In the genomic region with DNA sequence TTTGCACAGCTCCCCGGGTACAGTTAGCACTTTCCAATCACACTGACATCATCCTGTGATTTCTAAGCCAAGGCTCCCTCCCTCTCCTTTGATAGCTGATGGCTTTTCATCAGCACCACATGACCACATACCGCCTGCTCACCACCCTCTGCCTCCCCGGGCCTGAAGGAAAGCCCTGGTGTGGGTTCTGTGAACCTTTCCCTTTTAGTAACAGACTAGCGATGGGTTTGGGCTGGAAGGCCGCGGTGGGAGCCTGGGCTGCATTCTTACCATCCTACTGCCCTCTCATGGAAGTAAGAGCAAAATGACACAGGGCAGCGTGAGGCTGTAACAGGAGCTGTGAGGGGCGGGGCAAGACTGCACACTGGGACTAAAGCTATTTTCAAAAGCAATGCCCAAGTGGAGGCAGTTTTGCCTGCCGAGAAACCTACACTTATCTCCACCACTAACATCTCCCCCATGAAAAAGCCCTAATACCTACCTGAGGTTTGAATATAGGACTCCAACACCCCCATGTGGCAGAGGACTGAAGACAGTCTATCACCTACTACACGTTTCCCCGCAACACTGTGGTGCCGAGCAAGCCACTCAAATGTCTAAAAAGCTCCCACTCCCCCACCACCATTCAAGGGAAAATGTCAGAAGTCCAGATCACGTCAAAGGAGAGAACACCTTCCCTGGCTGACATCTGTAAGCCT, we compare ENCODE assay signal across 8 mouse cellular contexts. TPM values are rescaled to one million over a fixed set of nuclear protein-coding genes. Genes with fewer than 3 reads are reported as not detected.
DNase-seq lines count a peak whose midpoint lies in the region; ATAC-seq lines count a peak whose summit lies in the region.

No protein-coding gene starts in this region.

- intact Hi-C loops in heart, postnatal 10 days (cut with DNase I): no loop called here

- peak; percentile 10 for DNase-seq in adrenal gland, adult 2 months
- no peak for DNase-seq in adrenal gland, postnatal 4 days (ENCODE audit: low spot score in 2 of 2)
- peak; percentile 7 for DNase-seq in ovary, adult 18-20 months (ENCODE audit: low spot score)
- DNase-seq in ovary, postnatal 10 days (ENCODE audit: low spot score): no peak
- DNase-seq in heart, postnatal 10 days: peak; percentile 25 to 41
- DNase-seq in layer of hippocampus, postnatal 14 days (ENCODE audit: low spot score in 2 of 2): peak; percentile 33 to 60
- DNase-seq in neural tube, embryonic 10.5 days (ENCODE audit: extremely low spot score, low spot score): peak; percentile 55

- no peak for ATAC-seq in granulocyte monocyte progenitor cell, adult 5-6 weeks (replicated peaks; ENCODE audit: poor library complexity, severe bottlenecking)

RNA-seq across cellular contexts. Expression of a gene that starts 29.9 kb away (rescaled TPM):
- 10 to 100 TPM; 15.0 to 18.8 TPM for total RNA-seq in adrenal gland, adult 2 months (2021)
- polyA plus RNA-seq in adrenal gland, adult 2 months (2012; rRNA removed): 23.4 and 28.1 TPM in 2 replicates
- 10 to 100 TPM; 26.7 to 30.9 TPM for total RNA-seq in adrenal gland, postnatal 4 days (2021)
- total RNA-seq in heart, postnatal 10 days (2021): 10 to 100 TPM in 1 of 2 experiments, 1 to 10 TPM in 1; 9.4 to 11.3 TPM
- total RNA-seq in layer of hippocampus, postnatal 14 days (2021): 10 to 100 TPM; 15.5 to 15.8 TPM
- 19.8 and 22.3 TPM in 2 replicates for total RNA-seq in granulocyte monocyte progenitor cell, adult 5-6 weeks (2014; fragmentation: Nextera tagmentation)
- total RNA-seq in granulocyte monocyte progenitor cell, adult 5-6 weeks (2017): 18.5 and 22.1 TPM in 2 replicates

RNA-seq across cellular contexts. Expression of a gene that starts 39.8 kb away (rescaled TPM):
- 10 to 100 TPM; 22.0 to 27.6 TPM for total RNA-seq in adrenal gland, adult 2 months (2021)
- 22.9 and 28.7 TPM in 2 replicates for polyA plus RNA-seq in adrenal gland, adult 2 months (2012; rRNA removed)
- total RNA-seq in adrenal gland, postnatal 4 days (2021): 10 to 100 TPM; 34.1 to 36.0 TPM
- total RNA-seq in heart, postnatal 10 days (2021): 10 to 100 TPM; 43.7 to 55.0 TPM
- total RNA-seq in layer of hippocampus, postnatal 14 days (2021): 100 to 1,000 TPM in 1 of 2 experiments, 10 to 100 TPM in 1; 96.6 to 101 TPM
- total RNA-seq in granulocyte monocyte progenitor cell, adult 5-6 weeks (2014; fragmentation: Nextera tagmentation): 44.3 and 77.0 TPM in 2 replicates
- 48.5 and 62.9 TPM in 2 replicates for total RNA-seq in granulocyte monocyte progenitor cell, adult 5-6 weeks (2017)

Comparison
In these comparisons a context has a peak if more than half of its experiments do, and no peak if none do; other contexts are left out.
1. DNase-seq: peak in adrenal gland, adult 2 months (single experiment), ovary, adult 18-20 months (single experiment), heart, postnatal 10 days (2 of 2), layer of hippocampus, postnatal 14 days (2 of 2) and neural tube, embryonic 10.5 days (single experiment); none in adrenal gland, postnatal 4 days (0 of 2) and ovary, postnatal 10 days (single experiment).